11 mouse cellular contexts compared by ENCODE assay signal in genomic region chr4:58547273-58547565, GRCm38 (mm10). TPM values are rescaled to one million over a fixed set of nuclear protein-coding genes. Genes with fewer than 3 reads are reported as not detected.
DNase-seq lines count a peak whose midpoint lies in the region; ATAC-seq and TF ChIP-seq lines count a peak whose summit lies in the region.
"Had no signal": no experiment of that assay in that cellular context is flagged by ENCODE, and none has a peak within 500 bp of the region (broad histone marks: within the 10 kb centered on the region; RNA-seq: fewer than 3 reads in every experiment).

No protein-coding gene starts in this region.

- no peak overlapping the region for H3K9ac ChIP-seq in forebrain, embryonic 13.5 days
- H3K9ac ChIP-seq in intestine, postnatal 0 days (ENCODE audit: low read depth, low read length) = no peak overlapping the region
- H3K9ac ChIP-seq: liver, postnatal 0 days had no signal

- peaks cover 11% of the 10 kb centered on the region for H3K4me1 ChIP-seq in forebrain, embryonic 13.5 days
- H3K4me1 ChIP-seq in forebrain, embryonic 10.5 days = peaks cover 71% of the 10 kb centered on the region
- H3K4me1 ChIP-seq in kidney, adult 2 months (ENCODE audit: control insufficient read depth, insufficient read depth, low read length) = 0 out of 2 replicates have a peak, but pooled peaks cover 2% of the 10 kb centered on the region
- peaks cover 22% of the 10 kb centered on the region for H3K4me1 ChIP-seq in intestine, postnatal 0 days (replicated peaks; ENCODE audit: control insufficient read depth, insufficient read depth, low read length)

- peaks cover 9% of the 10 kb centered on the region; the same call in 1 of the 2 replicates for H3K36me3 ChIP-seq in forebrain, embryonic 13.5 days (ENCODE audit: poor library complexity, severe bottlenecking)
- H3K36me3 ChIP-seq in forebrain, embryonic 10.5 days (replicated peaks) = peaks cover 53% of the 10 kb centered on the region
- H3K36me3 ChIP-seq in kidney, adult 2 months (ENCODE audit: control insufficient read depth, insufficient read depth, low read length) = no peaks in the 10 kb centered on the region
- H3K36me3 ChIP-seq in intestine, postnatal 0 days (ENCODE audit: control insufficient read depth, insufficient read depth) = peaks cover 11% of the 10 kb centered on the region; the same call in 1 of the 2 replicates

- H3K4me3 ChIP-seq in forebrain, embryonic 13.5 days = no peak overlapping the region
- no peak overlapping the region for H3K4me3 ChIP-seq in forebrain, embryonic 10.5 days
- H3K4me3 ChIP-seq in kidney, adult 2 months (ENCODE audit: insufficient read depth, low read depth, low read length) = no peak overlapping the region
- no peak overlapping the region for H3K4me3 ChIP-seq in intestine, postnatal 0 days (ENCODE audit: low read depth, low read length)
- H3K4me3 ChIP-seq: left cerebral cortex, adult 2 months had no signal

- peak; percentile 10; the same call in 1 of the 2 replicates for ATAC-seq in forebrain, embryonic 13.5 days
- no peak for ATAC-seq in intestine, postnatal 0 days
- ATAC-seq in erythroid progenitor cell, adult 5-6 weeks (replicated peaks; ENCODE audit: low FRiP score, poor library complexity, severe bottlenecking) = no peak
- ATAC-seq in megakaryocyte, adult 5-6 weeks (ENCODE audit: poor library complexity, severe bottlenecking) = no peak
- ATAC-seq: liver, postnatal 0 days had no signal

- no peak for TF ChIP-seq POLR2A in kidney, adult 2 months (IDR thresholded peaks at IDR 0.05; ENCODE audit: low read depth, low read length)

- H3K27me3 ChIP-seq in forebrain, embryonic 13.5 days = no peaks in the 10 kb centered on the region
- H3K27me3 ChIP-seq in forebrain, embryonic 10.5 days (ENCODE audit: poor library complexity, severe bottlenecking) = peaks cover 5% of the 10 kb centered on the region; the same call in 1 of the 2 replicates
- H3K27me3 ChIP-seq in kidney, adult 2 months (replicated peaks; ENCODE audit: control insufficient read depth, insufficient read depth, low read length) = no peaks in the 10 kb centered on the region
- no peaks in the 10 kb centered on the region for H3K27me3 ChIP-seq in intestine, postnatal 0 days (replicated peaks; ENCODE audit: control insufficient read depth, insufficient read depth, low read length)

- no peak overlapping the region for H3K27ac ChIP-seq in forebrain, embryonic 13.5 days
- no peak overlapping the region for H3K27ac ChIP-seq in forebrain, embryonic 10.5 days
- H3K27ac ChIP-seq in kidney, adult 2 months (ENCODE audit: insufficient read depth, low read depth, low read length) = no peak overlapping the region
- H3K27ac ChIP-seq in intestine, postnatal 0 days (ENCODE audit: low read depth, low read length) = peak overlapping the region; percentile 80; the same call in 1 of the 2 replicates
- H3K27ac ChIP-seq: left cerebral cortex, adult 2 months had no signal

- DNase-seq in forebrain, embryonic 10.5 days (ENCODE audit: extremely low spot score, low spot score) = no peak
- DNase-seq in kidney, adult 2 months = peak; percentile 27
- DNase-seq in kidney, adult 8-10 months = no peak
- peak; percentile 37 for DNase-seq in NIH3T3 (ENCODE audit: low read depth)
- DNase-seq: gastrocnemius, postnatal 10 days; liver, postnatal 0 days had no signal

- WGBS in forebrain, embryonic 13.5 days = 82% methylated on average over 4 of the region's 4 CpGs
- 90% methylated on average over 4 of the region's 4 CpGs for WGBS in forebrain, embryonic 10.5 days
- 58% methylated on average over 4 of the region's 4 CpGs for WGBS in kidney, adult 2 months
- 36% methylated on average over 4 of the region's 4 CpGs for WGBS in intestine, postnatal 0 days

- no peaks in the 10 kb centered on the region for H3K9me3 ChIP-seq in forebrain, embryonic 13.5 days (replicated peaks)
- H3K9me3 ChIP-seq in forebrain, embryonic 10.5 days = no peaks in the 10 kb centered on the region
- no peaks in the 10 kb centered on the region for H3K9me3 ChIP-seq in intestine, postnatal 0 days (ENCODE audit: control insufficient read depth)

- H3K4me2 ChIP-seq in forebrain, embryonic 13.5 days = no peak overlapping the region
- no peak overlapping the region for H3K4me2 ChIP-seq in intestine, postnatal 0 days (replicated peaks; ENCODE audit: low read depth)

- TF ChIP-seq CTCF in kidney, adult 2 months (conservative IDR thresholded peaks at IDR 0.05; ENCODE audit: insufficient read depth, insufficient read length, low read depth, low read length) = no peak
- 0 out of 2 replicates have a peak, but pooled peaks have one; percentile 20 for TF ChIP-seq CTCF in intestine, postnatal 0 days (IDR thresholded peaks at IDR 0.05; ENCODE audit: low read depth)

RNA-seq across cellular contexts. Expression of gene Lpar1, which starts 6.5 kb away (rescaled TPM):
- polyA plus RNA-seq in forebrain, embryonic 13.5 days (2015; fragmentation: Nextera tagmentation; extraction: Ambion mirVana) = 29.9 and 35.7 TPM in 2 replicates
- 60.9 and 63.8 TPM in 2 replicates for polyA plus RNA-seq in forebrain, embryonic 10.5 days (2016; fragmentation: Nextera tagmentation; extraction: Ambion mirVana)
- polyA plus RNA-seq in kidney, adult 2 months (2012; rRNA removed) = 12.8 and 15.4 TPM in 2 replicates
- 64.9 and 70.3 TPM in 2 replicates for polyA plus RNA-seq in intestine, postnatal 0 days (2015; fragmentation: Nextera tagmentation; extraction: Ambion mirVana)
- total RNA-seq in erythroid progenitor cell, adult 5-6 weeks (2015; ENCODE audit: low replicate concordance) = not detected in 2 replicates
- not detected in 2 replicates for total RNA-seq in erythroid progenitor cell, adult 5-6 weeks (2017; ENCODE audit: low replicate concordance)
- 0.05 and 0.80 TPM in 2 replicates for total RNA-seq in megakaryocyte, adult 5-6 weeks (2015)
- 0.04 TPM in 1 of 2 replicates, not detected in the other for total RNA-seq in megakaryocyte, adult 5-6 weeks (2017)

Comparison
In these comparisons a context has a peak if more than half of its experiments do, and no peak if none do; other contexts are left out.
1. DNase-seq: peak in kidney, adult 2 months (single experiment) and NIH3T3 (single experiment); none in forebrain, embryonic 10.5 days (single experiment) and kidney, adult 8-10 months (0 of 2).